Mouse (Mus musculus): Measurements from ENCODE around the gene Ccdc18. TPM values are rescaled to one million over a fixed set of nuclear protein-coding genes. Genes with fewer than 3 reads are reported as not detected.
"Not testable (repeated sequence)": the region's sequence is repeated elsewhere in the genome, so short reads cannot be mapped to it uniquely, and the experiment has no call there.

Ccdc18 gene
- total RNA-seq (2021) = 1 to 10 TPM; 1.0 to 1.1 TPM

- intact Hi-C loops (cut with DNase I) = loop anchor here (1.0 to 2.0 kb wide), 3 partner anchors 67 to 180 kb away; partner anchors contain the start of genes Dr1, Mtf2 and Pigg
- peak; percentile 97 to 99 for DNase-seq (ENCODE audit: low spot score in 2 of 2)
Measured at GRCm38 (mm10) chr5:108132441-108133243, at the start of gene Ccdc18, which contains the start of gene Tmed5. Gene Ccdc18 (plus strand): TSS chr5:108132875. Gene Tmed5 (minus strand): TSS chr5:108132620.

GRCm38 (mm10) chr5:108085440-108085839 is 47.2 kb upstream of the Ccdc18 start:
- DNase-seq (ENCODE audit: low spot score in 2 of 2) = no peak
- intact Hi-C loops (cut with DNase I) = no loop called here

- DNase-seq (ENCODE audit: low spot score in 2 of 2); intact Hi-C loops (cut with DNase I): not testable (repeated sequence)
Measured at GRCm38 (mm10) chr5:108092731-108093130, 39.9 kb upstream of the Ccdc18 start.

GRCm38 (mm10) chr5:108097676-108098075 is 35.0 kb upstream of the Ccdc18 start:
- intact Hi-C loops (cut with DNase I) = no loop called here
- no peak for DNase-seq (ENCODE audit: low spot score in 2 of 2)

- intact Hi-C loops (cut with DNase I) = no loop called here
- no peak for DNase-seq (ENCODE audit: low spot score in 2 of 2)
Measured at GRCm38 (mm10) chr5:108100196-108100595, 32.5 kb upstream of the Ccdc18 start.

- DNase-seq (ENCODE audit: low spot score in 2 of 2) = no peak
- intact Hi-C loops (cut with DNase I) = no loop called here
Measured at GRCm38 (mm10) chr5:108104306-108104705, 28.4 kb upstream of the Ccdc18 start.

- DNase-seq (ENCODE audit: low spot score in 2 of 2) = no peak
- intact Hi-C loops (cut with DNase I) = no loop called here
Measured at GRCm38 (mm10) chr5:108109346-108109745, 23.3 kb upstream of the Ccdc18 start.

- intact Hi-C loops (cut with DNase I) = no loop called here
Measured at GRCm38 (mm10) chr5:108117693-108118092, 15.0 kb upstream of the Ccdc18 start.

GRCm38 (mm10) chr5:108120221-108120900 is 12.3 kb upstream of the Ccdc18 start:
- intact Hi-C loops (cut with DNase I) = no loop called here
- DNase-seq (ENCODE audit: low spot score in 2 of 2) = no peak

More at GRCm38 (mm10) chr5:108117693-108118092, 15.0 kb upstream of the Ccdc18 start:
- no peak for DNase-seq (ENCODE audit: low spot score in 2 of 2)

GRCm38 (mm10) chr5:108131849-108132440 is 730 bp upstream of the Ccdc18 start:
- intact Hi-C loops (cut with DNase I) = loop anchor here (1.0 to 2.0 kb wide), 3 partner anchors 67 to 181 kb away; partner anchors contain the start of genes Dr1, Mtf2 and Pigg
- DNase-seq (ENCODE audit: low spot score in 2 of 2) = peak in 1 of 2 experiments; percentile 33

GRCm38 (mm10) chr5:108152592-108152991 is 19.9 kb downstream of the Ccdc18 start:
- no peak for DNase-seq (ENCODE audit: low spot score in 2 of 2)
- intact Hi-C loops (cut with DNase I) = no loop called here

GRCm38 (mm10) chr5:108160796-108161195 is 28.1 kb downstream of the Ccdc18 start:
- no peak for DNase-seq (ENCODE audit: low spot score in 2 of 2)
- intact Hi-C loops (cut with DNase I) = loop anchor here (5.0 kb wide), 1 partner anchor 123 kb away; no protein-coding TSS in a partner anchor

GRCm38 (mm10) chr5:108163695-108164094 is 31.0 kb downstream of the Ccdc18 start:
- peak in 1 of 2 experiments; percentile 10 for DNase-seq (ENCODE audit: low spot score in 2 of 2)
- intact Hi-C loops (cut with DNase I) = loop anchor here (5.0 kb wide), 1 partner anchor 126 kb away; no protein-coding TSS in a partner anchor

GRCm38 (mm10) chr5:108184050-108184449 is 51.4 kb downstream of the Ccdc18 start:
- no peak for DNase-seq (ENCODE audit: low spot score in 2 of 2)
- intact Hi-C loops (cut with DNase I) = no loop called here

GRCm38 (mm10) chr5:108188967-108189366 is 56.3 kb downstream of the Ccdc18 start:
- DNase-seq (ENCODE audit: low spot score in 2 of 2) = no peak
- intact Hi-C loops (cut with DNase I) = no loop called here

- DNase-seq (ENCODE audit: low spot score in 2 of 2) = no peak
- intact Hi-C loops (cut with DNase I) = no loop called here
Measured at GRCm38 (mm10) chr5:108206008-108206407, 73.3 kb downstream of the Ccdc18 start.

- intact Hi-C loops (cut with DNase I) = no loop called here
- DNase-seq (ENCODE audit: low spot score in 2 of 2) = no peak
Measured at GRCm38 (mm10) chr5:108211512-108211911, 78.8 kb downstream of the Ccdc18 start.

- DNase-seq (ENCODE audit: low spot score in 2 of 2) = no peak
- intact Hi-C loops (cut with DNase I) = no loop called here
Measured at GRCm38 (mm10) chr5:108214928-108215327, 82.3 kb downstream of the Ccdc18 start.

- intact Hi-C loops (cut with DNase I) = no loop called here
- DNase-seq (ENCODE audit: low spot score in 2 of 2) = no peak
Measured at GRCm38 (mm10) chr5:108224077-108224476, 91.4 kb downstream of the Ccdc18 start.

- DNase-seq (ENCODE audit: low spot score in 2 of 2) = no peak
- intact Hi-C loops (cut with DNase I) = no loop called here
Measured at GRCm38 (mm10) chr5:108226159-108226558, 93.5 kb downstream of the Ccdc18 start.

Measured in left cerebral cortex, postnatal 25 days (tissue).